Mouse (Mus musculus): ENCODE measurements around the gene Scrn3.

Scrn3 gene

GRCm38 (mm10) chr2:73386356-73387046, 74.1 kb downstream of the Scrn3 start, which contains the start of gene Gpr155:
Gene Gpr155 (minus strand): TSS chr2:73386572.
- DNase-seq = peak; percentile 100

Data from B cell, adult 2 months (primary cell).